Mouse (Mus musculus) layer of hippocampus, adult 18-20 months (tissue): ENCODE measurements at regions not wholly inside any gene's neighbourhood (a gene's known extent, or its start where the extent isn't known, plus 50 kb on each side); places are given as distances from the start of the nearest gene placed in this dataset.

Experiments used
- DNase-seq, 2 experiments: peaks; one replicate each; pipeline ENCODE4 v3.0.0; 2022; ENCODE audit warnings: low spot score in 2 of 2

DNA sequence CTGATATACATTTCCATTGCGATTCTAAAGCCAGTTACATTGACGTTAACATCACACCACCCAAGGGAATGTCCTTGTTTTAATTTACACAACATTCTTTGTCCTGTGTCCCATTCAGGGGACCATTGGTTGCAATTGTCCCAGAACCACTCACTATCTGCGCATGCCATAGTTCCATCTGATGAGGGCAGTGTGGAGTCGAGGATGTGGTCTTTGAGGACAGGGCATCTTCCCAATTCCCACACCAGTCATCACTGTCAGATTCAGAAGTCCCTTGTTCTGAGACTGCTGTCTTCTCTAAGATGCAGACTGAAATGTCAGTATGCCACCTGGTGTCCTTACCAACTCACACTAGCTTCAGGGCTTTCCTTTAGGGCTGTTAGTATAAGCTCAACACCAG is 489.6 kb downstream of the Fam19a5 start:
- no peak for DNase-seq

DNA sequence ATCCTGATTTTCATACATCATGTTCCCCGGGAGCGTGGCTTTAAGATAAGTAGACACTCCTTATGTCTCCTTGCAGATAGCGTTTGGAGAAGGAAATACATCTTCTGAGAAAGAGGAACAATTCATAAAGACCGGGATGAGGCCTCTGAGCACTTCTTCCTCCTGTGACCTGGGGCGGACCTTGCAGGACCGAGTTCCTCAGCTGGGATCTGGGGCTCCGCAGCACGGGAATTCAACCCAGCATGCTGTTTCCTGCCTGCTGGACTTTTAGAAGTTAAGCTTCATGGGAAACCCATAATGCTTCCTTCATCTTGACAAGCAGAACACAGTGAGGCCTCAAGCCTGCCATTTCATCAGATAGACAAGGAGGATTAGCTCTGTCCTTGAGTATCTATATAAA is 491.4 kb downstream of the Fam19a5 start:
- DNase-seq = peak in 1 of 2 experiments; percentile 25

DNA sequence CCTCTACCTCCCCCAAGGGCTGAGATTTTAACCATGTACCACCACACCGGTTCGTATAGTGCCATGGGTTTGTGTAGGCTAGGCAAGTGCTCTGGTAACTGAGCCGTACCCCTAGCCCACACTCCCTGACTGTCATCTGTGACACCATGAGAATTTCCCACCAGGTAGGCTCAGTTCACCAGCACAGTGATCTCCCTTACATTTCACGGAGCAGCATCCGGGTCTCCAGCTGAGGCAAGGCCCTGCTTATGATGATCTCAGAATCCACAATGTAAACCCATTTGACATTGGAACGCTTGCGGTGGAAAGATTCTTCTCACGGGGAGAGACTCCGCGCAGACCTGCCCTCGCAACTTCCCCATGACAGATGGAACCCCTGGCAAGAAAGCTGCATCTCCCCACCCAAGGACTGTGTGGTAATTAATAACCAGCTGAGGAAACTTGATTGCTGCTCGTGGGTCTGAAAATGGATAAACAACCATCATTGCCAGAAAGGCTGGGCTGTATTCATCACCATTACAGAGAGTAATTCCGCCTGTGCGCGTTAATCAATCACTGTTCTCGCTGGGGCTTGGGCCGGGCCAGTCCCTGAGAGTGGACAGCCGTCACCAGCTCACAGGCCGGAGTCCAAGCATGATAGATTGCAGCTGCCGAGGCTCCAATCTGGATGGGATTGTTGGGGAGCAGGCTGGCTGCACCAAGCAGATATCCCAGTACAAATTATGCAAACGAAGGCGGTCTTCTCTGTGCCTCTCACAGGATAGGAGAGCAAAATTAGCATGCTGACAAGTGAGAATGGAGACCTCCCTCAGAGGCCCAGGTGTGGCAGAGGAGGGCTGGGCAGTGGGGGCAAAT is 492.3 kb downstream of the Fam19a5 start:
- no peak for DNase-seq

DNA sequence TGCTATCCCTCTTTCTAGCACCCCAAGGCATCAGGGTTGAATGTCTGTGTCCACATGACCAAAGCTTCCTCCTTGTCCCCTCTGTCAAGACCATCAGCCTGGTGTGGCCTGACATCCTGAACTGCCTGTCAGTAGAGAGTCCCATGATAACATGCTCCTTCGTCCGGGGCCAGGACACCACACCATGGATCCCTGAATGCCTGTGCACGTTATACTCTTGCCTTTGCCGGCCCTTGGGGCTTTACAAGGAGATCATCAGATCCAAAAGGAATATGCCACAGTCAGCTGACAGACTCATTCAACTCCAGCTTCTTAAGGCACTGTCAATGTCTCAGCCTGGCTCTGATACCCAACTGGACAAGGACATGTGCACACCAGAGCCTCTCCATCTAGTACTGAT is 493.5 kb downstream of the Fam19a5 start:
- DNase-seq = no peak

DNA sequence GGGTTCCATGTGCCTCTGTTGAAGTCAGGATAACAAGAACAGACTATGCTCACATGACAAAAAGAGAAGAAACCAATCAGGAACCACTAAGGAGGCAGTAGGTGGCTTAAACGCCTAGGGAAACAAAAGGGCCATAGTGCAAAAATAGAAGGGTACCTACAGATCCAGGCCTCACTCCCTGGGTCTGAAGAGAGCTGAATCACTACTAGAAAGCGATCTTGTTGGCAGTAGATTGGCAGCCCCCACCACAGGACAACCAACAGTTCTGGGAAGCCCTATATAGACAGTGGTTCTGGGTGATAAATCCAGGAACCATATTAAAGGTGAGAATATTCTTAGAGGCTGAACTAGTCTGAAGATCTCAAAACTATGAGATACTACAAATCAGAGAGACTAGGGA is 498.7 kb downstream of the Fam19a5 start:
- DNase-seq = no peak

DNA sequence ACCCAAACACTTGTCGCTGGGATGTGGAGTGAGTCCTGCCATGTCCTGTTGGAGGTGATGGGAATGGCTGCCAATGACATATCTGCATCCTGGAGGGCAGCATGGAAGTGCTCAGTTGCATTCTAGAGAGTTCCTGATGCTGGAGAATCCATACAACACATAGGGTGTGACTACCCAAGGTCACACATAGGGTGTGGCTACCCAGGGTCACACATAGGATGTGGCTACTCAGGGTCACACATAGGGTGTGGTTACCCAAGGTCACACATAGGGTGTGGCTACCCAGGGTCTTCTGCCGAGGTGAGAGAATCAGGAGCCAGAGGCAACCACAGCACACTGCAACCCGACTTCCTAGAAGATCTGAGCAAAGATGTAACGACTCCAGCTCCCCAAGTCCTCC is 514.0 kb downstream of the Fam19a5 start:
- no peak for DNase-seq

DNA sequence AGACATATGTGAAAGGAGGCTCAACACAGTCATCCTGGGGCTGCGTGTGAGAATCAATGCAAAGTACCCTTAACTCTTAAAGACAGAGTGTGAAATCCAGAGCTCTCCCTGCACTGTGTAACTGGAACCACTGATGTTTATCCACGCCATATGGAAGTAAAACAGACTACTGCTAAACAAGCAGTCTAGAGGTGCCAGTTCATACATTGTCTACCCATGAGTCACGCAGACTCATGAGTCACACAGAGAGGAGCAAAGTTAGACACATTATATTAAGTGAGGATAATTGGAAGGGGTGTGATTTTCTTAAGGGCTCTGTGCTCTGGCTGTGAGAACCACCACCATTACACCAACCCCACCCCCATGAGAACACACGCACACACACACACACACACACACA is 516.8 kb downstream of the Fam19a5 start:
- DNase-seq = no peak

DNA sequence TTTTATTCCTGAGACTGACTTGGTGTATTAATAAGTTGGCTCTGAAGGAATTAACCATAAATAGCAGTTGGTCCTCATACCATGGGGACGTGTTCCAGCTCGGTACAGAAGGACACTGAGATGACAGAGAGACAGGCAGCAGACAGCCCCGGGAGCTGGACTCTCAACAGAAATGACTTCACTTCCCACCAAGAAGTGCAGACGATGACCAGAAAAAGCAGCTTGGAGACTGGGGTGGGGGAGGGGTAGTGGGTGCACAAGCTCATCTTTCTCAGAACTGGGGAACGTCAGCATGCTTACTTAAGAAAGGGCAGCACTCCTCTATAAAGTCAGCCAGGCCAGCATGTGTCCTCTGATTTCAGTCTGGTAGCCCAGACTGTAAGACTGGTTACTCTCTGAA is 518.9 kb downstream of the Fam19a5 start:
- DNase-seq = no peak

DNA sequence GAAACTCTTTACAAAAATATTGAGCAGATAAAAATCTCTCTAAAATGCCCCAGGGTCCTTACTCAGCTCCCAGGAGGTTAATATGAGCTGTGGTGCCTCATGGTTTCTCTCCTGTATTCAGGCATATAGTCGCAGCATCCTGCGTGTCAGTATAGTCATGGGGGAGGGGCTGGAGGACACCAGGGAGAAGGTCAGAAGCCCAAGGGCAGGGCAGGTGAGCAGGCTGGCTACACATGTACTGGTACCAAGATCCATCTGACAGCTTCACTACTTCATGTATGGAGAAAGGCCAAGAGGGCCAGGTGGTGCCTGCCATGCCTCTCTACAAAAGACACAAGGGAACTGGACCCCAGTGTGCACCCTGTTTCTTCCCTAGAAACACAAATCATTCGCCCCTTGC is 524.4 kb downstream of the Fam19a5 start:
- DNase-seq = no peak

DNA sequence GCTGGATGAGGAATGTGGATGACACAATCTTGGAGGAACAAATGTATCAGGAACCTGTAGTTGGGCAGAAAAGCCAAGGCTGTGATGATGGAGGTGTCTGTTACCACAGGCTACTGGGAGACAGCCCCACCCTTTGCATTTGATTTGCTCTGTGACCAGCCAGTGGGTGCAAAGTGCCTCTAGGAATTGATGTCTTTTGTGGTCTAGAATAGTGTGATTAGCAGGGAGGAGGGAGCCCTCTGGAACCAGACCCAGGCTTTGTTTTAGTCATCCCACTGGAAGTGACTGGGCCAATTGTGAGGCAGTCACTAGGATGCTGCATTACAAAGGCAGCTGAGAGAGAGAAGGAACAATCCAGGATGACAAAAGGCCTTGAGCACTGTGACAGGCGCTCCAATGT is 527.4 kb upstream of the Zdhhc25 start:
- no peak for DNase-seq

DNA sequence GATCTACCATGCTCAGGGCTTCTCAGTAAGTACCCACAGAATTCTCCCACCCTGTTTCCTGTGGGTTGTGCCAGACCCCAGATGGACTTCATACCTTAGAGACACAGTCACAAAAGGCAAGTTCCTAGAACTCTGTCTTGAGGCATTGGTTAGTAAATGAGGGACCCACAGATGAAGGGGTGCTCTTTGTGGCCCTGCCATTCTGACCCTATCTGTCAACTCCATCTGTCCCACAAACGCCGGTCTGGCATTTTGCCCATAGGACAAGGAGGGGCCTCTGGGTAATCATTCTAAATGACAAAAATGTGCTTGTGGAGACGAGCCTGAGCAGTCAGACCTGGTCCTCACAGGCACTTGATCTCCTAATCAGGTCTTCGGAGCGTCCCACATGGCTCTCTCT is 516.2 kb upstream of the Zdhhc25 start:
- no peak for DNase-seq

DNA sequence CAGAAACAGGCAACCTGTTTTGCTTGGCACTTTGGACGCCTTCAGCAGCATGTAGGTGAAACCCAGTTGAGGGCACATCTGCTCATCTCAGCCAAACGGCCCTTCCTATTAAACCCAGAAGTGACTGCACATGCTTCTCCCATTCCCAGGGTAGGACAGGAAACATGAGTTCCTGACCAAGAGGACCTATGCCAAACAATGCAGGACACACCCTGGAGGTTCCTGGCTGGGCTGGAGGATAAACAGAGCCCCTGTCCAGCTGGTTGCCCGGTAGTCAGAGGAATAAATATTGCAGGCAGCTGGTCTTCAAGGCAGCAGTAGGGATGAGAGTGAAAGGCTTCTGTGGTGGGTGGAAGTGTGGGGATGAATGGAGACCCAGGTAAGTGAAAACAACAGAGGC is 514.5 kb upstream of the Zdhhc25 start:
- no peak for DNase-seq

DNA sequence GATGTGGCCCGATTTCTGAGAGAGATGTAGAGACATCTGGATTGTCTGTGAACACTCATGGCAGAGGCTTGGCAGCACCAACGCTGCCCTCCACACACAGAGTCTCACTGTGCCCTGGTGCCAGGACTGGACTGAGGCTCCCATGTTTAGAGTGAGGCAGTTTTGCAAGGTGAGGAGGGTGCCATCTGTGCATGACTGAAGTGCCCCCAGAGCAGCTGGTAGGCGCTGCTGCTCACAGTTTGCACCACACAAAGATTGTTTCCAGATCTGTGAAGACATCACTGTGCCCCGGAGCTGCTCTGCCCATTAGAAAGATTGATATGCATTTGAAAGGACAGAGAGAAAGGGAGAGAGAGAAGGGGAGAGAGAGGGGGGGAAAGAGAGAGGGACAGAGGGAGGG is 510.6 kb upstream of the Zdhhc25 start:
- no peak for DNase-seq

DNA sequence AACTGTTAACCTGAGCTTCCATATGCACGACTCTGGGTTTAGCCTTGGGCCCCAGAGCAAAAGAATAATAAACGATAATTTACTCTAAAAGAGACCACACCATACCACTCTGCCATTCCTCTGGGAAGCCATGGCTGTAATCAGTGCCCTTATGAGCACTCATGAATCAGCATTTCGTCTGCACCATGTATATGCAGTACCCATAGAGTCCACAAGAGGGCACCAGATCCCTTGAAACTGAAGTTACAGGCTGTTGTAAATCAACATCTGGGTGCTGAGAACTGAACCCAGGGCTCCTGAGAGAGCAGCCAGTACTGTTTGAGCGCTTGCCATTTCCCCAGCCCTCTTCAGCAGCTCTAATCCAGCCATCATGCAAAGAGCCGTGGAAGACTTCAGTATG is 508.7 kb upstream of the Zdhhc25 start:
- DNase-seq = no peak

DNA sequence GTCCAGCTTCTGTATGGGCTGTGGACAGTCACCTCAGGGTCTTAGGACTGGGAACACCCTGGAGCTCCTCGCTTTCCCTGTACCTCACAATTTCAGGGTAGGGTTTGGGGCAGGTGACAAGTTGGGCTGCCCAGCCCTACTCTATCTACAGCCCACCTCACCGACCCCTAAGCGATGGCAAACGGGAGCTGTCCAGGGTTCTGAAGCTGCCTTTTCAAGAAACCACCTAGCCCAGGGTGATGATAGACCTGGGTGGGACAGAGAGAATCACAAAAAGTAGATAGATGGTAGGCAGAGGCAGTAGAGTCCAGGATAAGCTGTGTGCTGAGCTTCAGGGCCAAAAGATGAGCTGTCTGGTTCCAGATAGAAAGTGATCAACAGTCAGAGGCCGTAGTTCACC is 479.7 kb upstream of the Zdhhc25 start:
- no peak for DNase-seq

DNA sequence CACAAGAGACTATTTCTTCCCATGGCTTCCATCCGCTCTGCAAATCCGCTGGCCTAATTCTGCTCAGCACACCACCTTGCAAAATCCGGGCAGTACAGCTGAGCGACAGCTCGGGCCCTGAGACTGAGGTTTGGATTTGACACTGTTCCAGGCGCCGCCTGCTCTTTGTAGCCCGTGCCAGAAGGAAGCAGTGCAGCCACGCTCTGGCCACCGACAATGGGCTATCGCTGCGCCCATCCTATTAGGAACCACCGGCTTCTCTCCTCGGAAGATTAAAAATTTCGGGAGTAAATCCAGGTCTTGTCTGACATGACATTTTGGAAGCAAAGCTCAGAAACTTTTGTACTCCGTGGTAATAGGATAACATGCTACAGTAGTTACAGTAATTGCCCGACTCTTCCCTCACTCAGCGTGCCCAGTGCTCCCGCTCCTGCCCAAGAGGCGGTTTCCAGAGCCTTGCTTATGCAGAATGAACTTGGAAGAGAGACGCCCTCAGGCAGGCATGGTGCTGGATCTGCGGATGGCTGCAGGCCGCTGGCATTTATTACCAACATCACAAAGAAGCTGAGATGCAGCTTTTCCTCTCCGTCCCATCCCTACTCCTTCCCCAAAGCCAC is 476.1 kb upstream of the Zdhhc25 start:
- peak in 1 of 2 experiments; percentile 8 for DNase-seq

DNA sequence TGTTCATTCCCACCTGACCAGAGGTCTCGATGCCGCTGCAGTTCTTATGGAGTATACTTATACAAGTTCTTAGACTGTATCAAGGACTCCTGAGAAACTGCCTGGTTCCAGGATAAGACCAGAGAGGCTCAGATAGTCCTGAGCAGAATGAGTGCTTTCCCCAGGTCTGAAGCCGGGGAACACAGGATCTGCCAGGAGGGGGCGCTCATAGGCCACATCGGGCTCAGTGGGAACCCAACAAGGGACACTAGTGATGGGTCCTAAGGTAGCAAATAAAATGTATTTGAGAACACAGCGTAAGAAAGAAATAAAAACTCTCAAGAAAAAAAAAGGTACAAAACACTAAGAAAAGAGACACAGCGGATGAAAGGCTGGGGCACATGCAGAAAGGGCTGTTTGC is 454.0 kb upstream of the Zdhhc25 start:
- DNase-seq = peak; percentile 63 to 87

DNA sequence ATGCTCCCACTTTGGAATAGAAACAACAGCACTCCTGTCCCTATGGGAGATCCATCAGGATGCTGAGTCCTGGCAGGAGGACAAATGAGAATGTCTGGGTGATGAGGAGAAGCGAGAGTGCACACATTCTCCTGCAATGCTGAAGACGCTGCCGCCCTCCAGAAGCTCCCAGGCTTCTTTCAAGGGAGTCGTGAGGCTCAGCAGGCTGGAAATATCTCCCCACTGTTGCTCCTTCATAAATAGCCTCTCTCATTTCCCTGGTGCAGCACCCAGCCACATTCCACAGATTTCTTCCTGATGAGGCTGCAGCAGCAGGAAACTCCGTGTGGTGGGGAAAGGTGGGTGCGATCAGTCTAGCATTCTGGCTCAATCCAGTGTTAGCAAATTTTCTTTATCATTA is 448.9 kb upstream of the Zdhhc25 start:
- no peak for DNase-seq

DNA sequence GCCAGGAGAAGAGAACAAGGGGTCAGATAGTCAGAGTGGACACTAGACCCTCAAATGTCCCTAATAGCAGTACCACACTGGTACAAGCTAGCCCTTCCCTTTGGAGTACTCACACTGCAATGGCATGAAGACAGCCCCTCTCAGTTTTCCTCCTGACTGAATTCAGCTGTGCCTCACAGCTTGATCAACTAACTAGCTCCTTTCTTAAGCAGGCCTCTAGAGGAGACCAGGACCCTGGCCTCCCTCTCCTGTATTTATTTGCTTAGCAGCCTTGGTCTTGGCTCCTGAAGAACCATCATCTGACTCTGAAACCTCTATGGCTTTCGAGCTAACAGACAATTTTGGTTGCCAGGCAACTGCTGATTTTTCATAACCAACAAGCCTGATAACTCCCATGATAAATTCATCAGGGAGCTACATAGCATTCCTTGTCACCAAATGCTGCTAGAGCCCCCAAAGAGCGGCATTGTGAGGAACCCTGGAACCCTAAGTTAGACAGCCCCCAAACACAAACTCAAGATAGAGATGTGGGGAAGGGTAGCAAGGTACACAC is 440.4 kb upstream of the Zdhhc25 start:
- peak; percentile 14 to 59 for DNase-seq

DNA sequence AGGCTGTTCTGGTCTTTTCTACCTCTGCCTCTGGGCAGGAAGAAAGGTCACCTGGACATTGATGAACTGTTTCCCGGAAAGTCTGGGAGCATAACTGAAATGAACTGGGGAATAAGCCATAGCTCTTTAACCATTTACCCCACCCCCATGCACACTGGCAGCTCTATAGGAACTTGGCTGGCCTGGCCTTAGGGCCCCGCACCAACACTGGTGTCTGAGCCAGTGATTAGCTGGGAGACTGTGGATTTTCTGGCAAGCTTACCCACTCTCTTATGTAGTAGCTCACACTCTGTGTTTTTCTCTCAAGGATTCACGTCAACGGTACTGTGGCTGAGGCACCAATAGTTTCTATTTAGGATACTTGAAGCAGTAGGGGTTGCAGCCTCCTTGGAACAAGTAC is 439.8 kb upstream of the Zdhhc25 start:
- DNase-seq = no peak

DNA sequence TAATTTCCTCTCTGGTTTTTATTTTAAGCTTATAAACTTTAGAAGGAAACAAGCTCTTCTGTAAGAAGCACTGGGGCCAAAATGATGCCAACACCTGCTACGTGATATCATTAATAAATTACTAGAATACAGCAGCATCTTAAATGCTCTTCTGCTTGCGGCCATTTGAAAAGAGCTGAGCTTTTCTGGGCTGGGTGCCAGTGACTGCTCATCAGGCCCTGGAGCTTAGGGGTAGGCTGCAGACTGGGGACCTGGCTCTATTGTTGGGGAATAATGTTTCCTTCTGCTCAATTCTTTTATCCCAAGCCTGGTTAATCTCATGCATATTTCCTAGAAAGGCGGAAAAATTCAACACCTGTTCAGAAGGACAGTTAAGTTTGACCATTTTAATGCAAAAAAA is 436.7 kb upstream of the Zdhhc25 start:
- peak in 1 of 2 experiments; percentile 27 for DNase-seq

DNA sequence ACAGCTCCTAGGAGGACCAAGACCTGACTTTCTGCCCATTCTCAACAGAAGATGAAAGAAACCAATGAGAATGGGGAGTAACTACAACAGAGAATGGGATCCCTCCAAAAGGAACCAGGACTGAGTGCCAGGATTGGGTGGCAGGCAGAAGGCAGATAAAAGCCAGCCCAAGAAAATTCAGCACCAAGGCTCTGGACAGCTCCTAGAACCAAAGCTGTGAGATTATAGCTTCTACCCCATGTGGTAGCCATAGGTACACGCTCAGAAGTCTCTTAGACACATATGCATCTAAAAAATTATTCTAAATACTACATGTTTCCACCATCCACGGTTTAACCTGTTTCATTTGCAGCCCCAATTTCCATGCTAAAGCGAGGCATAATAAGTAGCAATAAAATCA is 425.8 kb upstream of the Zdhhc25 start:
- no peak for DNase-seq

DNA sequence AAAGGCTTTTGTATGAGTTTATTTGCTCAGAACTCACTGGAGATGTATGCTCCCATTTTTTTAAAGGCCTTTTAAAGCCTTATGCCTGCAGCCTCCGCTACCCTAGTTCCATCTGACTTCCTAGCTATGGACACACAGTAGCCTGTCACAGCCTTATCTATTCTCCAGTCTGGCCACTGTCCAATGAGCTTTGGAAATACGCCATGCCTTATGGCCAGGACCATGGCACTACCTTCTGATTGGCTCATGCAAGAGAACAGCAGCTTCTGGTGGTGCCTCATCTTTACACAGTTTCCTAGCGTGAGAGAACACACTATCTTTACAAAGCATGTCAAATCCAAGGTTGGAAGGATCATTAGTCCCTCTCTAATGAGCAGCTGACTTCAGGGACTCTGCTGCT is 424.1 kb upstream of the Zdhhc25 start:
- DNase-seq = no peak
